Mouse (Mus musculus): ENCODE data around the gene H2-DMa. TPM values are rescaled to one million over a fixed set of nuclear protein-coding genes. Genes with fewer than 3 reads are reported as not detected.

H2-DMa gene
- total RNA-seq, 2 experiments from 2014 or later, result 61.1 to 74.5 TPM

Other genes with a start within 250 kb of the H2-DMa start
Only the 30 nearest of the 32 such genes appear.
- 6.6 and 10.8 TPM in 2 replicates for gene Kifc1, start 228.9 kb upstream of the H2-DMa start, total RNA-seq (2015)
- 28.6 and 30.3 TPM in 2 replicates for gene Kifc1, start 228.9 kb upstream of the H2-DMa start, total RNA-seq (2017)
- gene Platr17, start 214.4 kb upstream of the H2-DMa start, total RNA-seq (2015), result 0.17 and 0.37 TPM in 2 replicates
- gene Platr17, start 214.4 kb upstream of the H2-DMa start, total RNA-seq (2017), result 0.29 and 1.4 TPM in 2 replicates
- gene Daxx, start 210.1 kb upstream of the H2-DMa start, total RNA-seq (2015), result 35.7 and 44.5 TPM in 2 replicates
- 28.7 and 32.1 TPM in 2 replicates for gene Daxx, start 210.1 kb upstream of the H2-DMa start, total RNA-seq (2017)
- 51.0 and 56.8 TPM in 2 replicates for gene Tapbp, start 203.6 kb upstream of the H2-DMa start, total RNA-seq (2015)
- 47.6 and 48.0 TPM in 2 replicates for gene Tapbp, start 203.6 kb upstream of the H2-DMa start, total RNA-seq (2017)
- gene Zbtb22, start 203.6 kb upstream of the H2-DMa start, total RNA-seq (2015), result 10.0 and 11.5 TPM in 2 replicates
- gene Zbtb22, start 203.6 kb upstream of the H2-DMa start, total RNA-seq (2017), result 13.3 and 19.2 TPM in 2 replicates
- gene Rgl2, start 190.0 kb upstream of the H2-DMa start, total RNA-seq (2015), result 20.3 and 22.7 TPM in 2 replicates
- 37.9 and 47.9 TPM in 2 replicates for gene Rgl2, start 190.0 kb upstream of the H2-DMa start, total RNA-seq (2017)
- gene Pfdn6, start 179.2 kb upstream of the H2-DMa start, total RNA-seq (2015), result 124 and 132 TPM in 2 replicates
- gene Pfdn6, start 179.2 kb upstream of the H2-DMa start, total RNA-seq (2017), result 144 and 218 TPM in 2 replicates
- gene Wdr46, start 178.9 kb upstream of the H2-DMa start, total RNA-seq (2015), result 43.7 and 53.1 TPM in 2 replicates
- 64.4 and 65.4 TPM in 2 replicates for gene Wdr46, start 178.9 kb upstream of the H2-DMa start, total RNA-seq (2017)
- 1.1 and 2.7 TPM in 2 replicates for gene B3galt4, start 168.1 kb upstream of the H2-DMa start, total RNA-seq (2015)
- gene B3galt4, start 168.1 kb upstream of the H2-DMa start, total RNA-seq (2017), result 5.8 and 7.6 TPM in 2 replicates
- 16.6 and 19.1 TPM in 2 replicates for gene Vps52, start 163.7 kb upstream of the H2-DMa start, total RNA-seq (2015)
- 13.7 and 15.7 TPM in 2 replicates for gene Vps52, start 163.7 kb upstream of the H2-DMa start, total RNA-seq (2017)
- gene Rps18, start 163.5 kb upstream of the H2-DMa start, total RNA-seq (2015), result 3,964 and 4,103 TPM in 2 replicates
- gene Rps18, start 163.5 kb upstream of the H2-DMa start, total RNA-seq (2017), result 1,202 and 1,622 TPM in 2 replicates
- 914 and 1,011 TPM in 2 replicates for gene H2-K1, start 119.2 kb upstream of the H2-DMa start, total RNA-seq (2015)
- gene H2-K1, start 119.2 kb upstream of the H2-DMa start, total RNA-seq (2017), result 697 and 748 TPM in 2 replicates
- gene Ring1, start 94.9 kb upstream of the H2-DMa start, total RNA-seq (2015), result 8.1 and 9.6 TPM in 2 replicates
- 9.8 and 12.7 TPM in 2 replicates for gene Ring1, start 94.9 kb upstream of the H2-DMa start, total RNA-seq (2017)
- gene H2-Ke6, start 91.5 kb upstream of the H2-DMa start, total RNA-seq (2015), result 61.7 and 65.6 TPM in 2 replicates
- 36.6 and 46.5 TPM in 2 replicates for gene H2-Ke6, start 91.5 kb upstream of the H2-DMa start, total RNA-seq (2017)
- gene Slc39a7, start 87.9 kb upstream of the H2-DMa start, total RNA-seq (2015), result 6.2 and 9.5 TPM in 2 replicates
- 101 and 107 TPM in 2 replicates for gene Slc39a7, start 87.9 kb upstream of the H2-DMa start, total RNA-seq (2017)
- gene Rxrb, start 87.7 kb upstream of the H2-DMa start, total RNA-seq (2015), result 22.1 and 22.2 TPM in 2 replicates
- gene Rxrb, start 87.7 kb upstream of the H2-DMa start, total RNA-seq (2017), result 34.2 and 42.6 TPM in 2 replicates
- gene Col11a2, start 80.1 kb upstream of the H2-DMa start, total RNA-seq (2015), result 0.83 and 0.94 TPM in 2 replicates
- gene Col11a2, start 80.1 kb upstream of the H2-DMa start, total RNA-seq (2017), result 1.9 and 3.1 TPM in 2 replicates
- 7.7 and 9.6 TPM in 2 replicates for gene H2-Oa, start 27.2 kb upstream of the H2-DMa start, total RNA-seq (2015)
- 2.7 TPM in 2 replicates for gene H2-Oa, start 27.2 kb upstream of the H2-DMa start, total RNA-seq (2017)
- 269 and 306 TPM in 2 replicates for gene Brd2, start 3.1 kb downstream of the H2-DMa start, total RNA-seq (2015)
- gene Brd2, start 3.1 kb downstream of the H2-DMa start, total RNA-seq (2017), result 260 and 284 TPM in 2 replicates
- 3.9 and 5.8 TPM in 2 replicates for gene H2-DMb2, start 23.8 kb downstream of the H2-DMa start, total RNA-seq (2015)
- gene H2-DMb2, start 23.8 kb downstream of the H2-DMa start, total RNA-seq (2017), result 6.7 and 8.5 TPM in 2 replicates
- 36.2 and 39.4 TPM in 2 replicates for gene H2-DMb1, start 33.5 kb downstream of the H2-DMa start, total RNA-seq (2015)
- 47.0 and 60.3 TPM in 2 replicates for gene H2-DMb1, start 33.5 kb downstream of the H2-DMa start, total RNA-seq (2017)
- 27.6 and 30.5 TPM in 2 replicates for gene Tap1, start 68.0 kb downstream of the H2-DMa start, total RNA-seq (2015)
- 62.5 and 82.8 TPM in 2 replicates for gene Tap1, start 68.0 kb downstream of the H2-DMa start, total RNA-seq (2017)
- 112 and 120 TPM in 2 replicates for gene Psmb9, start 68.2 kb downstream of the H2-DMa start, total RNA-seq (2015)
- 122 and 126 TPM in 2 replicates for gene Psmb9, start 68.2 kb downstream of the H2-DMa start, total RNA-seq (2017)
- gene Psmb8, start 78.2 kb downstream of the H2-DMa start, total RNA-seq (2015), result 289 and 290 TPM in 2 replicates
- 461 and 471 TPM in 2 replicates for gene Psmb8, start 78.2 kb downstream of the H2-DMa start, total RNA-seq (2017)
- 8.5 and 17.1 TPM in 2 replicates for gene Tap2, start 84.0 kb downstream of the H2-DMa start, total RNA-seq (2015)
- 54.6 and 67.9 TPM in 2 replicates for gene Tap2, start 84.0 kb downstream of the H2-DMa start, total RNA-seq (2017)
- gene H2-Ob, start 119.4 kb downstream of the H2-DMa start, total RNA-seq (2015), result 6.6 and 13.1 TPM in 2 replicates
- 3.7 and 8.6 TPM in 2 replicates for gene H2-Ob, start 119.4 kb downstream of the H2-DMa start, total RNA-seq (2017)
- gene H2-Ab1, start 138.1 kb downstream of the H2-DMa start, total RNA-seq (2015), result 50.0 and 61.3 TPM in 2 replicates
- 45.2 and 81.5 TPM in 2 replicates for gene H2-Ab1, start 138.1 kb downstream of the H2-DMa start, total RNA-seq (2017)
- 30.1 and 37.9 TPM in 2 replicates for gene H2-Aa, start 168.3 kb downstream of the H2-DMa start, total RNA-seq (2015)
- 10.3 and 24.6 TPM in 2 replicates for gene H2-Aa, start 168.3 kb downstream of the H2-DMa start, total RNA-seq (2017)
- gene H2-Eb1, start 186.3 kb downstream of the H2-DMa start, total RNA-seq (2015), result 5.0 and 5.6 TPM in 2 replicates
- 11.2 and 17.2 TPM in 2 replicates for gene H2-Eb1, start 186.3 kb downstream of the H2-DMa start, total RNA-seq (2017)
- gene H2-Eb2, start 206.1 kb downstream of the H2-DMa start, total RNA-seq (2015), result 0.02 TPM in 1 of 2 replicates, not detected in the other
- not detected in 2 replicates for gene H2-Eb2, start 206.1 kb downstream of the H2-DMa start, total RNA-seq (2017)